Mouse (Mus musculus) embryonic facial prominence, embryonic 13.5 days (tissue): ENCODE data around the gene Nrxn3. TPM values are rescaled to one million over a fixed set of nuclear protein-coding genes. Genes with fewer than 3 reads are reported as not detected.

ENCODE experiments used
- ATAC-seq: fragments of 200-750 bp; cut with Nextera tagmentation; 2 replicates; pipeline ENCODE4 v1.8.0; 2017; ENCODE audit warnings: low read depth; ENCODE audit not compliant: insufficient number of reproducible peaks, insufficient read depth, low FRiP score, low TSS enrichment
- H3K27ac ChIP-seq: fragments of 300-500 bp; sonication (generic); 2 replicates; pipeline ENCODE4 v1.5.1; 2015; ENCODE audit warnings: moderate library complexity, mild to moderate bottlenecking, inconsistent platforms
- H3K27me3 ChIP-seq: fragments of 300-500 bp; sonication (generic); 2 replicates; pipeline ENCODE4 v1.6.1; 2015; ENCODE audit warnings: mild to moderate bottlenecking, inconsistent platforms
- H3K36me3 ChIP-seq: fragments of 300-500 bp; sonication (generic); 2 replicates; pipeline ENCODE4 v1.6.1; 2015; ENCODE audit warnings: mild to moderate bottlenecking, inconsistent platforms
- H3K4me1 ChIP-seq: fragments of 300-500 bp; sonication (generic); 2 replicates; pipeline ENCODE4 v1.6.1; 2015; ENCODE audit warnings: inconsistent platforms
- H3K4me2 ChIP-seq: fragments of 300-500 bp; sonication (generic); 2 replicates; pipeline ENCODE4 v1.6.1; 2015; ENCODE audit warnings: moderate library complexity, mild to moderate bottlenecking, inconsistent platforms
- H3K4me3 ChIP-seq: fragments of 300-500 bp; sonication (generic); 2 replicates; pipeline ENCODE4 v1.5.1; 2015; ENCODE audit warnings: mild to moderate bottlenecking, inconsistent platforms
- H3K9ac ChIP-seq: fragments of 300-500 bp; sonication (generic); 2 replicates; pipeline ENCODE4 v1.6.1; 2015; ENCODE audit warnings: mild to moderate bottlenecking, inconsistent platforms
- H3K9me3 ChIP-seq: fragments of 300-500 bp; sonication (generic); 2 replicates; pipeline ENCODE4 v1.6.1; 2016; ENCODE audit warnings: inconsistent platforms
- WGBS: fragments of 180-500 bp; shearing (Covaris S2); methylation state at CpG from one replicate; pipeline ENCODE4 v1.1.7; 2015; ENCODE audit warnings: mixed read lengths; 5-methylcytosine and 5-hydroxymethylcytosine counted together
- polyA plus RNA-seq: library from polyadenylated mRNA; unstranded; fragments of >200 nt; fragmentation: Nextera tagmentation; extraction: Ambion mirVana; gene quantifications from 2 replicates; pipeline ENCODE4 v1.2.1, GENCODE M21; 2015

Nrxn3 gene
- polyA plus RNA-seq, 1 experiment from 2014 or later: 5.5 TPM

DNA sequence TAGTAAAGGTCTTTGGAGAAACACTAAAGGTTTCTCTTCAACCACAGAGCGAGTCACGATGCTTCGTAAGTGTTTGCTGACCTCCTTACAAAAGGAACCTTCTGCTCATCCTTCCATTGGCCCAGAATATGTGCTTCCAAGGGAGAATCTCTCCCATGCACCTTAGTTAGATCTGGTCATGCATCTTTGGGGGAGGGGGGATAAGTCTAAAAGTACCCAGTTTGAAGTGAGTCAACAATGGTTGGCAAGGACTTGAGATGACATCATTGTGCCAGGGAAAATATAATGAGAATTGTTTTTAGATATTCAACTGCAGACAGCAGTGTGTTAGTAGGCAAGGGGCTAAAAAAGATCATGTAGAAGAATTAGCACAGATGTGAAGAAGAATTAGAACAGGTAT, 1437.2 kb downstream of the Nrxn3 start:
- H3K4me3 ChIP-seq: no peak overlapping the region
- 90% methylated on average over 3 of the region's 3 CpGs for WGBS
- no peaks in the 10 kb centered on the region for H3K9me3 ChIP-seq
- no peak overlapping the region for H3K27ac ChIP-seq
- H3K27me3 ChIP-seq: no peaks in the 10 kb centered on the region
- no peaks in the 10 kb centered on the region for H3K36me3 ChIP-seq
- H3K9ac ChIP-seq: no peak overlapping the region
- no peak overlapping the region for H3K4me2 ChIP-seq
- ATAC-seq: no peak
- no peaks in the 10 kb centered on the region for H3K4me1 ChIP-seq

DNA sequence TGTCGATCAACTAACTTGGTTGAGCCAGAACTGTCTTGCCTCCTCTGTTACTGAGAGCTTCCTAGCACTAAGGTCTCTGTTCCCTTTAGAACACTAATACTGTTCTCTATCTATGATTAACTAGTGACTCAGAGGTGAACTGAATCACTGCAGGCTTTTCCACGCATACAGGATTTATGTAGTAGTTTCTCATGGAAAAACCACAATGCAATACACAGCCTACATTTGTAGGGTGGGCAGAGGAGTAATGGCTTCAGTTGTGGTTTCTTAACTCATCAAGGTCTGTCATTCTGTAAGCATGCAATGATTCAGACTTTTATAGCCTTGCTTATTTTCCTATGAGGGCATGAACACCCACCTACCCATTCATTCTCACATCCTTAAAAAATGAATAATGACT, 1443.4 kb downstream of the Nrxn3 start:
- 88% methylated on average over 2 of the region's 2 CpGs for WGBS
- H3K27me3 ChIP-seq: no peaks in the 10 kb centered on the region
- H3K36me3 ChIP-seq: no peaks in the 10 kb centered on the region
- H3K27ac ChIP-seq: no peak overlapping the region
- ATAC-seq: no peak
- no peak overlapping the region for H3K4me2 ChIP-seq
- no peak overlapping the region for H3K4me3 ChIP-seq
- H3K9ac ChIP-seq: no peak overlapping the region
- no peaks in the 10 kb centered on the region for H3K9me3 ChIP-seq
- H3K4me1 ChIP-seq: no peaks in the 10 kb centered on the region

DNA sequence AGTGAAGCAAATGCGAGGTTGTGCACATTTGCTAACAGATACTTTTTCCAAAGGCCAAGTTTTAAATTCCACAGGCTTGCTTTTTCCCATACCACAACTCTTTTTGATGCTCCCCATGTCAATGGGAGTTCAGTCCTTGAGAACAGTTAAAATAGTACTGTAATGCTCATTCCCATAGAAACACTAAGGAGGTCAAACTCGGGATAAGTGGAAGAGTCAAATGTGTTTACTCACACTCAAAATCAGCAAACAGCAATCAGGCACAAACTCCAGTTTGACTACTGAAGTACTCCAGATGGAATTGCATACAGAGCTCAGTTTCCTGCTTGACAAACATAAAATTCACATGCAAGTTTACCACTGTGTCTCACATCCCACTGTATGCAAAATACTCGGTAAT, 1458.9 kb downstream of the Nrxn3 start:
- ATAC-seq: no peak
- Histone ChIP-seq H3K27me3 (no peaks in the 10 kb centered on the region), H3K4me1 (no peaks in the 10 kb centered on the region), H3K9ac (no peak overlapping the region), H3K4me2 (no peak overlapping the region), H3K9me3 (no peaks in the 10 kb centered on the region), H3K4me3 (no peak overlapping the region), H3K36me3 (no peaks in the 10 kb centered on the region), H3K27ac (no peak overlapping the region)
- 88% methylated on average over 3 of the region's 3 CpGs for WGBS

DNA sequence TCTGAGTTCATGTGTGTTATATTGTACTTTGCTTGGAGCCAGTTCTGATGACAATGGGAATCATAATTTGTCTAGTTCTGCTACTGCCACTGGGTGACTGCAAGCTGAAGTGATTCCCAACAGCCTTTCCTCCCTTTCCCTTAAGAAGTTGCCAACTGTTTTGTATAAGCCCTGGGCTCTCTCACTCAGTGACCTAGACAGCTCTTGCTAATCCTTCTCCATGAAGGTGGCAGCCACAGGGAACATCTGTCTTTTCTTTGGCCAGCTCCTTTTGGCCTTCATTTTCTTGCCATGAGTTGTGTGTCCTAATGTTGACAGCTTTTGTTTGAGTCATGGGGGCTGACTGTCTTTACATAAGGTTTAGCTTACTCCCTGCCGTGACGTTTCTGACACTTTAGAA, 1460.3 kb downstream of the Nrxn3 start:
- WGBS: 80% methylated on average over 2 of the region's 2 CpGs
- Histone ChIP-seq H3K9me3 (no peaks in the 10 kb centered on the region), H3K27ac (no peak overlapping the region), H3K4me3 (no peak overlapping the region), H3K4me2 (no peak overlapping the region), H3K36me3 (no peaks in the 10 kb centered on the region), H3K27me3 (no peaks in the 10 kb centered on the region), H3K4me1 (no peaks in the 10 kb centered on the region), H3K9ac (no peak overlapping the region)
- no peak for ATAC-seq

DNA sequence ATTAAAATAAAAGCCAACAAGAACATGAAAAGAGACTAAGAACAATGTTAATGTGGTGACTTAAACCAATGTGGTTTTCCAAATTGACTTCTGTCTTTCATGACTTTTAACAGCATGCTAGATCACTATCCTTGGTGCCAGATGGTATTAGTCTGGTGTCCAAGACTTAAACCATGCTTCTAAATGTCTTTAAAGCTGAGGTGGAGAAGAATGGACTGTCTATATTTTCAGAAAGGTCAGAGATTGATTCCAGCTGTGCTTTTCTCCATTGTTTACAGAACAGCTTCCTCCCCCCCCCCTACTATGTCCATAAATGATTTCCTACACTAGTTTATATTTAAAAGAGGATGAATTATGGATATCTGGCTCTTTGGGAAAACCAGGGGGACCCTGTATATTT, 1473.5 kb downstream of the Nrxn3 start:
- H3K4me3 ChIP-seq: no peak overlapping the region
- no peaks in the 10 kb centered on the region for H3K4me1 ChIP-seq
- no peak overlapping the region for H3K27ac ChIP-seq
- no peaks in the 10 kb centered on the region for H3K36me3 ChIP-seq
- H3K27me3 ChIP-seq: no peaks in the 10 kb centered on the region
- H3K9me3 ChIP-seq: no peaks in the 10 kb centered on the region
- no peak overlapping the region for H3K4me2 ChIP-seq
- H3K9ac ChIP-seq: no peak overlapping the region
- no peak for ATAC-seq

DNA sequence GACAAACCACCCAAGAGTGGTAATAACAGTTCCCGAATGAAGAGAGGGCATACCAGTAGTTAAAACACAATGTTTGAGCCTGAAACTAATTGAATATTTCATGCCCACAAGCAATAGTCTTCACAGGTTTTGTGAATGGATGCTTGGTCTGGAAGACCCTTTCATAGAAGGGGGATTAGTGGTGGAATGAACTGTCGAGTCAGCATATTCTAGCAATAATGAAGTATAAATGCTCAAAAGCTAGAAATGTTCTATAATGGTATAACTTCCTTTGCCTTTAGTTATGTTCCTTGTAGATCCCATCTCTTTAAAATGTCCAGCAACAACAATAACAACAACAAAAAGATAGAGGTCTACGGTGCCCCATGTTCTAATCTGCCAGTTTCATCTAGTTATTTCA, 1475.3 kb downstream of the Nrxn3 start:
- ATAC-seq: no peak
- no peak overlapping the region for H3K4me2 ChIP-seq
- H3K4me3 ChIP-seq: no peak overlapping the region
- no peaks in the 10 kb centered on the region for H3K4me1 ChIP-seq
- no peak overlapping the region for H3K27ac ChIP-seq
- H3K9ac ChIP-seq: no peak overlapping the region
- no peaks in the 10 kb centered on the region for H3K27me3 ChIP-seq
- H3K9me3 ChIP-seq: no peaks in the 10 kb centered on the region
- H3K36me3 ChIP-seq: no peaks in the 10 kb centered on the region
- WGBS: 90% methylated on average over 3 of the region's 3 CpGs

DNA sequence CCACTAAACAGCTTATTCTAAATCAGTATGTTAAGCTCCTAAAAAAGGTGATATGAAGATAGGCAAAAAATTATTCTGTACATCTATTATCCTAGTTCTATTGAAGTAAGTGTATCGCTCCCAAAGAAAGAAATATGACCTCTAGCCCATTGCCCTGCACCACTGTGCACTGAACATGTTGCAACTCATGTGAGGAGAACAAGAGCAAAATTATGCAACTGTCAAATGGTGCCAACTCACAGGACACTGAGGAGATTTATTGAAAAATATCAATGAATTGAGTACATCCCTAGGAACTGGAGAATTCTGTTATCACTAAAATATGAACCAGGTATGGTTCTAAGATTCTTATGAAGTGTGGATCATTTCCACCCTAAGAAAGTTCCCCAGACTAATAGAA, 1479.8 kb downstream of the Nrxn3 start:
- Histone ChIP-seq H3K4me1 (no peaks in the 10 kb centered on the region; the same call in 1 of the 2 replicates), H3K27me3 (no peaks in the 10 kb centered on the region), H3K9me3 (no peaks in the 10 kb centered on the region), H3K4me3 (no peak overlapping the region), H3K9ac (no peak overlapping the region), H3K4me2 (no peak overlapping the region), H3K27ac (no peak overlapping the region), H3K36me3 (no peaks in the 10 kb centered on the region)
- no peak for ATAC-seq
- WGBS: 85% methylated on average over 1 of the region's 1 CpGs

DNA sequence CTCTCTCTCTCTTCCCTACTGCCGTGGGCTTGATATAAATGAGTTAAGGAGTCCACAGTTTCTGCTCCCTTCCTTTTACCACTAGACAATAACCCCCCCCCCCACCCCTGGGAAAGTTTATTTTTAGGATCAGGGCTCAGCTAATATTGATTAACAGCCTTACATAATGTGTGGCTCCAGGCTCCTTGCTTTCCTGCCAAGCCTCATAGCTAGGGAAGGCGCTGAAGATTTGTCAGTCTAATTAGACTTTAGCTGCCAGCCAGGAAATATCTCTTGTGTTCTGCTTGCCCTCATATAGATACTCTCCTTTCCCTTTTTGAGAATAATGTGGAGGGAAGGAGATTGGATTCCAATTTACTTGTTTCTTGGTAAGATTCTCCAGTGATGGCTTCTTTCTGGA, 1488.7 kb downstream of the Nrxn3 start:
- ATAC-seq: no peak
- H3K27ac ChIP-seq: no peak overlapping the region
- WGBS: 65% methylated on average over 2 of the region's 2 CpGs
- no peak overlapping the region for H3K4me3 ChIP-seq
- H3K9me3 ChIP-seq: no peaks in the 10 kb centered on the region
- H3K36me3 ChIP-seq: no peaks in the 10 kb centered on the region
- no peak overlapping the region for H3K9ac ChIP-seq
- no peak overlapping the region for H3K4me2 ChIP-seq
- H3K4me1 ChIP-seq: no peaks in the 10 kb centered on the region; the same call in 1 of the 2 replicates
- 0 out of 2 replicates have a peak, but pooled peaks cover 2% of the 10 kb centered on the region for H3K27me3 ChIP-seq

DNA sequence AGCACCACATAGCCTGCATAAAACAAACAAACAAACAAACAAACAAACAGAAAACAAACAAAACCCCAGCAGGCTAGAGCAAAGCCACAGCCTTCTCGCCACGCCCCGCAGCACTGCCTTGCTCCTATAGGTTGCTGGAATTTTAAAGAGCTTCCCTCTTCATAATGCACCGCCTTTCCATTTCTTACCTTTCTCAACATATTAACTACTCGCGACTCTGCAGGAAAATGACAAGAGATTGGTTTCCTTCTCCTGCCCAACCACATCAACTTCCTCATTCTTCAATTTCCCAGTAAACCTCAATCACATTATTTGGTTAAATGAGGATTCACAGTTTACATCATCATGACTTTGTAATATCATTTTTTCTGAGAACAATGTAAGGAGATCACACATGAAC, 1494.4 kb downstream of the Nrxn3 start:
- H3K4me3 ChIP-seq: no peak overlapping the region
- no peaks in the 10 kb centered on the region for H3K4me1 ChIP-seq
- no peaks in the 10 kb centered on the region for H3K36me3 ChIP-seq
- 87% methylated on average over 6 of the region's 6 CpGs for WGBS
- no peak overlapping the region for H3K9ac ChIP-seq
- H3K27ac ChIP-seq: no peak overlapping the region
- ATAC-seq: no peak
- H3K9me3 ChIP-seq: no peaks in the 10 kb centered on the region
- H3K4me2 ChIP-seq: no peak overlapping the region
- no peaks in the 10 kb centered on the region for H3K27me3 ChIP-seq

DNA sequence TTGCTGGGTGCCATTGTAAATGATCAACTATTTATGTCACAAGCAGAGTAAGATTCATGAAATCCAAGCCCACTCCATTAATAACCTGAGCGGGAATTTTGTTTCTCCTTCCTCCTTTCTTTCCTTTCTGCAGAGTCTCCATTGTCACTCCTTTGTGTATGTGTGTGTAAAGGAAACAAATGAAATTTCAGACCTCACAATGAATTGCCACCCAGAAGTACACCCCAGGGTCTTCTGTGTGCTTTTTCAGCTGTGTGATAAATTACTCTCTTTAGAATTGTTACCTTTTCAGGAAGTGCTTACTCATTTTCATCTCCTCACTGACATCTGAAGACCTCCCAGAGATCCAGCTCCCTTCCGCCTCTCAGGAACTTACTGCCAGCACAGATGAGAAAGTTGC, 1506.4 kb downstream of the Nrxn3 start:
- 68% methylated on average over 2 of the region's 2 CpGs for WGBS
- no peaks in the 10 kb centered on the region for H3K4me1 ChIP-seq
- H3K4me2 ChIP-seq: no peak overlapping the region
- ATAC-seq: no peak
- H3K9me3 ChIP-seq: no peaks in the 10 kb centered on the region
- no peaks in the 10 kb centered on the region for H3K36me3 ChIP-seq
- H3K4me3 ChIP-seq: no peak overlapping the region
- no peaks in the 10 kb centered on the region for H3K27me3 ChIP-seq
- no peak overlapping the region for H3K27ac ChIP-seq
- no peak overlapping the region for H3K9ac ChIP-seq

DNA sequence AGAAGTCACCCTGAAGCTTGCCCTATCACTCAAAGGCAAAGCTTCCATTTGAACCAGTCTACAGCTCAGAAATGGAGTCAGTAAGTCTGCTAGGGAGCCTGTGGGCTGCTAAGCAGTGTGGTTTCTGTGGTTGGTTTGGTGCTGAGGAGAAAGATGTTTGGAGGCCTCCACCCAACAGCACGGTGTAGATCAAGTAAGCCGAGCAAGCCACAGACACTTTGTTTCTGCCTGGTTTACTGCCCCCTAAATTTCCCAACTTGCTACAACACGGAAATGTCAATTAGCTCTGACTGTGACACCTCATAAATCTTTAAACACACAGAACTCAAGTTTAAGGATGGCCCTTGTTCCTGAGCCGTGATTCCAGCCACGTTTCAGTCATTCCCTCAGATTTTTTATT, 1513.4 kb downstream of the Nrxn3 start:
- WGBS: 73% methylated on average over 5 of the region's 5 CpGs
- H3K4me1 ChIP-seq: no peaks in the 10 kb centered on the region
- no peaks in the 10 kb centered on the region for H3K27me3 ChIP-seq
- ATAC-seq: no peak
- H3K27ac ChIP-seq: no peak overlapping the region
- no peaks in the 10 kb centered on the region for H3K36me3 ChIP-seq
- no peak overlapping the region for H3K9ac ChIP-seq
- H3K4me3 ChIP-seq: no peak overlapping the region
- no peak overlapping the region for H3K4me2 ChIP-seq
- H3K9me3 ChIP-seq: no peaks in the 10 kb centered on the region

DNA sequence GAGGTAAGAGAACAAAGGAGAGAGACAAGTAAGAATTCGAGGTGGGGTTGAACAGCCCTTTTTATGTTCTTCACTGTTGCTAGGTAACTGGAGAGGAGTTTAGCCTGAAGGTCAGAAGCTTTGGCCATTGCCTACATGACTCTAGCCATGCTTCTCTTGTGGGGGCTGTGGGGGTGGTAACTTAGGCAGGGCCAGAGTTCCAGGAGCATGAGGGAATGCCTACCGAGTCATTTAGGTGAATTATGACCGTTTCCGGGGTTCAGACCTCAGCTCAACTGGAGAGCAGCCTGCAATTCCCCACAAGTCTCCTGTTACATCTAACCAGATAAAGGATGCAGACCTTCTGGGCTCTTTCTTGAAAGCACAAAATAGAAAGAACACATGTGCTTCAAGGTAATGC, 1537.6 kb downstream of the Nrxn3 start:
- no peaks in the 10 kb centered on the region for H3K9me3 ChIP-seq
- no peaks in the 10 kb centered on the region for H3K36me3 ChIP-seq
- no peak overlapping the region for H3K4me3 ChIP-seq
- H3K4me1 ChIP-seq: no peaks in the 10 kb centered on the region
- H3K4me2 ChIP-seq: no peak overlapping the region
- ATAC-seq: no peak
- WGBS: 58% methylated on average over 4 of the region's 4 CpGs
- H3K27me3 ChIP-seq: no peaks in the 10 kb centered on the region
- H3K27ac ChIP-seq: no peak overlapping the region
- H3K9ac ChIP-seq: no peak overlapping the region

DNA sequence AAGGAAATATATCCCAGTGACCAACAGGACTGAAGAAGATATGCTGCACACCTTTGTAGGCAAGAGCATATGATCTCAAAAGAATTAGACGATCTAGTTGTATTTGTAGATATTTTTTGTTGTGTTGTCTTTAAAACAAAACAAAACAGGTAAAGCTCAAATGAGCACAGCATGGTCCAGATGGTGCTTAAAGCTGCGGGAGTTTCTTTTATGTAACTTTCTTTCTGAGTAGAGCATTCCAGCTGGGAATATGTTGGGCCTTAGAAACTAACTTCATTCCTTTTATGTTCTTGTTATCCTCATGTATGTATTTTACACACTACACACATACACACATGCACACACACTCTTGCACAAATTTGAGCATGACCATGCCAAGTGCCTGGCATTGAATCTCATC, 1545.4 kb downstream of the Nrxn3 start:
- H3K27ac ChIP-seq: no peak overlapping the region
- no peaks in the 10 kb centered on the region for H3K27me3 ChIP-seq
- no peak overlapping the region for H3K9ac ChIP-seq
- H3K4me3 ChIP-seq: no peak overlapping the region
- ATAC-seq: no peak
- no peaks in the 10 kb centered on the region for H3K4me1 ChIP-seq
- no peak overlapping the region for H3K4me2 ChIP-seq
- H3K9me3 ChIP-seq: no peaks in the 10 kb centered on the region
- no peaks in the 10 kb centered on the region for H3K36me3 ChIP-seq
- WGBS: 84% methylated on average over 2 of the region's 2 CpGs
